Mouse (Mus musculus) ovary, postnatal 36 days (tissue): Measurements from ENCODE around the gene Nadk2.
A peak's percentile ranks its signal among the peaks of the same experiment; 100 is the strongest.

ENCODE experiments used
- DNase-seq: peaks from one replicate; pipeline ENCODE4 v3.0.0; 2022; ENCODE audit warnings: low spot score, mixed read lengths

Gene Nadk2

DNA sequence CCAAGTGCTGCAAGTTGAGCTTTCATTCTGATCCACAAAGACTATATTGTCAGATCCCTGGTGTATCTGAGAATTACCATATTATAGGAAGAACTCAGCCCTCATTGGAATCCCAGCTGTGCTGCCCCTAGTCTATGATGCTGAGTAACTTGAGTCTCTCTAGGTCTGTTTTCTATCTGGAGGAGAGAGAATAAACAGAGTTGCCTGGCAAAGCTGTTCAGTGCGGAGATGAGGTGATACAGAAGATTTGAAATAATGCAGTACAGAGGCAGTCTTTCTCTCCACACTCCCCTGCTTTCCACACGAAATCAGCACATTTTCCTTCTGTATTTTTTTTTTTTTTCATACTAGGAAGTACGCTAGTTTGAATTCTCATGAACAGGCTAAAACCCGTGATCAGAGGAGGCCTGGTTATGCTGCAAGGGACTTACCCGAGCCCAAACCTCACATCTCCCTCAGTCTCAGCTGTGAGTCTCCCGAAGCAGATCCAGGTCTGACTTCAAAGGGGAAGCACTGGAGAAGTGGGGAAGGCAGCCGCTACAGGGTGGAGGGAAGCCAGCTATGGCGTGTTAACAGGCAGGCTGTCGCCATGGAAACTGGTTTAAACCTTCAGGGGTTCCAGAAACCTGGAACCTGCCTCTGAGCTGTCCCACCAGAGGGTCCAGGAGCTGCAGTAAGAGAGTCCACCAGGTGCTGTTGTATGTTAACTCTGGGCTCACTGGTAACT, 59.9 kb downstream of the Nadk2 start:
- no peak for DNase-seq

DNA sequence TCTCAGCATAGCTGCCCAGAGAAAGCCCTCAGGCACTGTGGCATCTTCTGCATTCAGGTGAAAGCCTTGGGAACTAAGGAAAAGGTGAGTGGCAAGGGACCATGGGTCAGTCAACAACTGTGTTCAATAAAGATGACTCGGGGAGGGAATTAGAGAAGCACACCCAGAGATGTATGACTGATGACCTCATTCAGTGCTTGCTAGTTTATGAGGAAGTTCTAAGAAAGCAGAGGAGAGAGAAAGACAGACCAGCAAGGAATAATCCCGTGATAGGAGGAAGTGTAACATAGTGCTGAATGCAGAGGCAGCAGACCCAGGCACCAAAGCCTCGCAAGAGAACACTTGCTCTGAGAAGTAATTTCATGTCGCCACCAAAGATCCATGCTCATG, 60.4 kb downstream of the Nadk2 start:
- DNase-seq = no peak

GRCm38 (mm10) chr15:9132693-9133443, 61.8 kb downstream of the Nadk2 start:
- DNase-seq = no peak

DNA sequence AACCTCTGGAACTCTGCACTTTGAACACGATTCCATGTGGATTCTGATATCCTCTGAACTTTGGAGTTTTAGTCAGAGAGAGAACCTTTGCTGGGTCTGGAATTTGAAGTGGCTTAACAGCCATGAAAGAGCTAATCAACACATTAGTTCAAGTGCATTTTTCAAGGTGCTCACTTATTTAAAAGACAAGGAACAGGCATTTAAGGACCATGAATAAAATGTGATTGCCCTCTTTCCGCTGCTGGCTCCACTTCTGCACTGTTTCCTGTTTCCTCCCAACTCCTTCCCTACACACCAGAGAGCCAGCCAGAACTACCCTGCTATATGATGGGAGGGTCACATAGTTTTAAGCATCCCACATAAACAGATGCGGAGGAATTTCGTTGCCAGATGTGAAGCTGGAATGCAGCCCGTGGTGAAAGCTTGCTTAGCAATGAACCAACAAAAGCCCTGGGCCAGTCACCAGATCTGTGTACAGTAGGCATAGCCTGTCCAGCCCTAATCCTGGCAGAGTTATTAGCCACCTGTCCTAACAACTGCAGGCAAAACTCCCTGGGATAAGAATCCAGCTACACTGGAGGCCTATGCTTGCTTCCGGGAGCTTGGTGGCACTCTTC, 63.9 kb downstream of the Nadk2 start:
- DNase-seq = no peak

- peak; percentile 18 for DNase-seq
Observed at GRCm38 (mm10) chr15:9139447-9139846, 68.4 kb downstream of the Nadk2 start.

DNA sequence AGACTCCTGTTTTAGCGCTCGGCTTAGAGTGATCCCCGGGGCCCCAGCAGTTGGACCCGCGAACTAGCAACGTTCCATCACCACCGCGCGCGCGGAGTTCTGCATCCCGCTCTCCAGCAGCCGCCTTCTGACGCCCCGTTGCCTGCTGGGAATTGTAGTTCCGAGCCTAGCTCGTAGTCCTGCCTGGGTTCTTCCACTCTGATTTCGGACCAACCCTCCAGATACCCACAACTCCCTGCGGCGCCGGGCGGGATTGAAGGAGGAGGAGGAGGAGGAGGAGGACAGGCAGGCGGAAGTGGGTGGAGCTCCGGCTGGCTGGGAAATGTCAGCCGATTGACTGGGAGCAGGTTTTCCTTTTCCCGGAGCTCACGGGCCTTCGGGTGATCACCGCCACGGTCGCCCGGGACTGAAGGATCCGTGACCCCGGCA, 69.2 kb downstream of the Nadk2 start, which contains the start of gene Lmbrd2:
Gene Lmbrd2 (plus strand): TSS at position 299 of the 429 bp plus-strand sequence.
- DNase-seq = peak; percentile 94

GRCm38 (mm10) chr15:9140684-9141171, 69.7 kb downstream of the Nadk2 start:
- DNase-seq = no peak

DNA sequence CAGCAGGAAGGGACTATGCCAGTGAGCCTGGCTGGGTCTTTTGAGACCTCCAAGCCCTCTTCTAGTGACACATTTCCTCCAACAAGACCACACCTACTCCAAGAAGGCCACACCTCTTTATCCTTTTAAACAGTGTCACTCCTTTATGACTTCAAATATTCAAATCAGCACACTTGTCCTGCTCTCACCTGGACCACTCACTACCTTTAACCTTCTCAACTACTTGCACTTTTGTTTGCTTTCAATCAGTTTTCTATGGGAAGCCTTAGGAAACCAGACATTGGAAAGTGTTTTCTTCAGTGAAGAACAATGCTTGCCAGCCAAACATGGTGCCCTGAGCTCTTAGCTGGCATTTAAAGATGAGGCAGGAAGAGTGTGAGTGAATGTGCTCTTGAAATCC, 84.3 kb downstream of the Nadk2 start, which contains the start of gene Skp2:
Gene Skp2 (minus strand): TSS at position 101 of the 400 bp plus-strand sequence.
- no peak for DNase-seq
